Mouse (Mus musculus) limb, embryonic 12.5 days (tissue): ENCODE measurements around the gene Bsph1. TPM values are rescaled to one million over a fixed set of nuclear protein-coding genes. Genes with fewer than 3 reads are reported as not detected.
"Not testable (repeated sequence)": the region's sequence is repeated elsewhere in the genome, so short reads cannot be mapped to it uniquely, and the experiment has no call there.

Experiments used
- ATAC-seq: fragments of 200-750 bp; cut with Nextera tagmentation; 2 replicates; pipeline ENCODE4 v1.8.0; 2017; ENCODE audit warnings: low read depth, moderate TSS enrichment; ENCODE audit not compliant: insufficient number of reproducible peaks, insufficient read depth, low FRiP score, low TSS enrichment
- H3K27ac ChIP-seq: fragments of 300-500 bp; sonication (generic); 2 replicates; pipeline ENCODE4 v1.5.1; 2016; ENCODE audit warnings: mild to moderate bottlenecking, moderate library complexity
- H3K27me3 ChIP-seq: fragments of 300-500 bp; sonication (generic); 2 replicates; pipeline ENCODE4 v1.6.1; 2016; ENCODE audit warnings: mild to moderate bottlenecking, moderate library complexity
- H3K36me3 ChIP-seq: fragments of 300-500 bp; sonication (generic); 2 replicates; pipeline ENCODE4 v1.6.1; 2016; ENCODE audit warnings: mild to moderate bottlenecking, moderate library complexity
- H3K4me1 ChIP-seq: fragments of 300-500 bp; sonication (generic); replicated peaks from 2 replicates; pipeline ENCODE4 v1.6.1; 2016
- H3K4me2 ChIP-seq: fragments of 300-500 bp; sonication (generic); 2 replicates; pipeline ENCODE4 v1.6.1; 2016; ENCODE audit warnings: mild to moderate bottlenecking, moderate library complexity
- H3K4me3 ChIP-seq: fragments of 300-500 bp; sonication (generic); replicated peaks from 2 replicates; pipeline ENCODE4 v1.5.1; 2016; ENCODE audit warnings: mild to moderate bottlenecking
- H3K9ac ChIP-seq: fragments of 300-500 bp; sonication (generic); replicated peaks from 2 replicates; pipeline ENCODE4 v1.6.1; 2016; ENCODE audit warnings: mild to moderate bottlenecking, moderate library complexity
- H3K9me3 ChIP-seq: fragments of 300-500 bp; sonication (generic); 2 replicates; pipeline ENCODE4 v1.6.1; 2016; ENCODE audit warnings: mild to moderate bottlenecking, moderate library complexity
- WGBS: fragments of 180-500 bp; shearing (Covaris S2); methylation state at CpG from one replicate; pipeline ENCODE4 v1.1.7; 2016; 5-methylcytosine and 5-hydroxymethylcytosine counted together
- polyA plus RNA-seq: library from polyadenylated mRNA; unstranded; fragments of >200 nt; fragmentation: Nextera tagmentation; extraction: Ambion mirVana; gene quantifications from 2 replicates; pipeline ENCODE4 v1.2.1, GENCODE M21; 2016

Gene Bsph1
- not detected in 2 replicates for polyA plus RNA-seq

- WGBS, result 70% methylated on average over 1 of the region's 1 CpGs
- ATAC-seq, result not testable (repeated sequence)
These were observed at the start of gene Bsph1 for GRCm38 (mm10) chr7:13450541-13450940. TSS of gene Bsph1 (plus strand) at chr7:13450841.

GRCm38 (mm10) chr7:13511539-13511938 is 60.9 kb downstream of the Bsph1 start:
- WGBS, result 66% methylated on average over 1 of the region's 1 CpGs
- Histone ChIP-seq H3K36me3 (no peaks in the 10 kb centered on the region), H3K9me3 (peaks cover 12% of the 10 kb centered on the region; the same call in 1 of the 2 replicates), H3K4me3 (no peak overlapping the region), H3K27me3 (no peaks in the 10 kb centered on the region), H3K27ac (no peak overlapping the region), H3K4me1 (no peaks in the 10 kb centered on the region), H3K9ac (no peak overlapping the region), H3K4me2 (no peak overlapping the region)
- no peak for ATAC-seq

More at GRCm38 (mm10) chr7:13450541-13450940, at the start of gene Bsph1:
- H3K36me3 ChIP-seq, H3K9ac ChIP-seq, H3K9me3 ChIP-seq, H3K27me3 ChIP-seq, H3K27ac ChIP-seq, H3K4me3 ChIP-seq, H3K4me1 ChIP-seq, H3K4me2 ChIP-seq: not testable (repeated sequence)

Other genes starting within 250 kb of the Bsph1 start
- not detected in 2 replicates for gene Vmn1r89, start 237.8 kb upstream of the Bsph1 start, polyA plus RNA-seq
- 134 and 137 TPM in 2 replicates for gene Lig1, start 173.6 kb upstream of the Bsph1 start, polyA plus RNA-seq
- 12.6 and 15.0 TPM in 2 replicates for gene Zswim9, start 172.1 kb upstream of the Bsph1 start, polyA plus RNA-seq
- gene Pla2g4c, start 126.2 kb upstream of the Bsph1 start, polyA plus RNA-seq, result 1.2 and 1.5 TPM in 2 replicates
- gene Cabp5, start 52.7 kb upstream of the Bsph1 start, polyA plus RNA-seq, result not detected in 2 replicates
- gene Bsph2, start 120.2 kb downstream of the Bsph1 start, polyA plus RNA-seq, result not detected in 2 replicates
- gene Sult2a5, start 173.1 kb downstream of the Bsph1 start, polyA plus RNA-seq, result not detected in 2 replicates